Mouse (Mus musculus) left cerebral cortex, postnatal 36 days (tissue): ENCODE data around the gene Grasp. TPM values are rescaled to one million over a fixed set of nuclear protein-coding genes. Genes with fewer than 3 reads are reported as not detected.

Experiments
- DNase-seq, 2 experiments: peaks; one replicate each; pipeline ENCODE4 v3.0.0; 2021 to 2022; ENCODE audit warnings: low spot score in 2 of 2, mixed read lengths in 1 of 2
- intact Hi-C: fragments of 180-260 bp; cut with DNase I; formaldehyde crosslinking; loops from one replicate; pipeline ENCODE4 v1.15.1; 2025
- total RNA-seq, 2 experiments: library from RNA; stranded (reverse); gene quantifications; 2 replicates each; pipeline ENCODE4 v1.2.3; 2021

Grasp gene
- total RNA-seq: 10 to 100 TPM; 76.3 to 89.5 TPM

GRCm38 (mm10) chr15:101224006-101224906, at the start of gene Grasp:
Gene Grasp, plus strand, starts transcription at chr15:101224188.
- intact Hi-C loops: loop anchor here (5.0 to 10.0 kb wide), 3 partner anchors 58 to 851 kb away; partner anchors contain the start of genes Atg101 and Eif4b
- DNase-seq: peak; percentile 86 to 90

- no peak for DNase-seq
- intact Hi-C loops: no loop called here
Observed at GRCm38 (mm10) chr15:101174294-101175130, 49.5 kb upstream of the Grasp start.

GRCm38 (mm10) chr15:101175131-101175460, 48.9 kb upstream of the Grasp start:
- intact Hi-C loops: no loop called here
- DNase-seq: no peak

- intact Hi-C loops: no loop called here
- DNase-seq: no peak
Observed at GRCm38 (mm10) chr15:101175613-101176283, 48.2 kb upstream of the Grasp start.

GRCm38 (mm10) chr15:101176284-101176680, 47.7 kb upstream of the Grasp start:
- intact Hi-C loops: no loop called here
- DNase-seq: no peak

- DNase-seq: no peak
- intact Hi-C loops: no loop called here
Observed at GRCm38 (mm10) chr15:101176795-101177691, 46.9 kb upstream of the Grasp start.

- intact Hi-C loops: no loop called here
- no peak for DNase-seq
Observed at GRCm38 (mm10) chr15:101180363-101181105, 43.5 kb upstream of the Grasp start.

- intact Hi-C loops: no loop called here
- DNase-seq: no peak
Observed at GRCm38 (mm10) chr15:101181106-101181466, 42.9 kb upstream of the Grasp start.

- DNase-seq: no peak
- intact Hi-C loops: no loop called here
Observed at GRCm38 (mm10) chr15:101181500-101181899, 42.5 kb upstream of the Grasp start.

- intact Hi-C loops: no loop called here
- DNase-seq: no peak
Observed at GRCm38 (mm10) chr15:101182676-101183075, 41.3 kb upstream of the Grasp start.

- no peak for DNase-seq
- intact Hi-C loops: no loop called here
Observed at GRCm38 (mm10) chr15:101184300-101184699, 39.7 kb upstream of the Grasp start.

- intact Hi-C loops: no loop called here
- no peak for DNase-seq
Observed at GRCm38 (mm10) chr15:101185549-101185948, 38.4 kb upstream of the Grasp start.

GRCm38 (mm10) chr15:101187907-101188306, 36.1 kb upstream of the Grasp start:
- no peak for DNase-seq
- intact Hi-C loops: no loop called here

GRCm38 (mm10) chr15:101189981-101190761, 33.8 kb upstream of the Grasp start:
- intact Hi-C loops: no loop called here
- DNase-seq: no peak

GRCm38 (mm10) chr15:101190762-101191150, 33.2 kb upstream of the Grasp start:
- intact Hi-C loops: no loop called here
- no peak for DNase-seq

GRCm38 (mm10) chr15:101191459-101192259, 32.3 kb upstream of the Grasp start:
- intact Hi-C loops: loop anchor here (2.0 kb wide), 1 partner anchor 13 kb away; no protein-coding TSS in a partner anchor
- DNase-seq: no peak

GRCm38 (mm10) chr15:101192260-101192640, 31.7 kb upstream of the Grasp start:
- no peak for DNase-seq
- intact Hi-C loops: loop anchor here (2.0 kb wide), 1 partner anchor 13 kb away; no protein-coding TSS in a partner anchor
